ENCODE assay signal across 16 mouse cellular contexts in the genomic region with DNA sequence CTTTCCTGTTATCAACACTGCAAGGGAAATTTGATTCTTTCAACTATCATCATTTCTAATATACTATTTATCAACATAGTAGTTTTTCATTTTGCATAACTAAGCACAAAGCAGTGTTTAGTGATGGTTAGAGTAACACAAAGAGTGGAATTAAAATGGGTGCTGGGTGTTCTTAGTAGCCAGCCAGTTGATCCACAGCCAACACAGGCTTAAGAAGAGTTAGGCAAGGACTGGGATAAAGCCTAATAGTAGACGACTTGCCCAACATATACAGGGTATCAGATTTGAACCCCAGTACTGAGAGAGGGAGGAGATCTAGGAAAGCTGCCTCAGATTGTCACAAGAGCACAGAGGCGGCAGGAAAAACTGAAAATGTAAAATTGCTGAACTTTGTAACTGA.
"Had no signal": no experiment of that assay in that cellular context is flagged by ENCODE, and none has a peak within 500 bp of the region (broad histone marks: within the 10 kb centered on the region; RNA-seq: fewer than 3 reads in every experiment).

No protein-coding gene starts in this region.

- H3K4me3 ChIP-seq: neural tube, embryonic 13.5 days; neural tube, embryonic 15.5 days; stomach, embryonic 15.5 days had no signal

- DNase-seq: retina, postnatal 1 day; right cerebral cortex, adult 18-20 months; right cerebral cortex, postnatal 14 days; right cerebral cortex, postnatal 25 days; right cerebral cortex, postnatal 4 days; spleen, adult 18-20 months; thymus, adult 18-20 months; thymus, adult 2 months; thymus, postnatal 14 days; thymus, postnatal 25 days; thymus, postnatal 36 days; thymus, postnatal 4 days had no signal

- H3K4me1 ChIP-seq: neural tube, embryonic 13.5 days; neural tube, embryonic 15.5 days; stomach, embryonic 15.5 days had no signal

- H3K27me3 ChIP-seq: neural tube, embryonic 13.5 days; neural tube, embryonic 15.5 days; stomach, embryonic 15.5 days had no signal

- H3K4me2 ChIP-seq: neural tube, embryonic 13.5 days; neural tube, embryonic 15.5 days; stomach, embryonic 15.5 days had no signal

- H3K36me3 ChIP-seq: neural tube, embryonic 13.5 days; neural tube, embryonic 15.5 days; stomach, embryonic 15.5 days had no signal

- H3K27ac ChIP-seq: neural tube, embryonic 13.5 days; neural tube, embryonic 15.5 days; stomach, embryonic 15.5 days; stomach, postnatal 0 days had no signal

- H3K9me3 ChIP-seq: neural tube, embryonic 13.5 days; neural tube, embryonic 15.5 days; stomach, embryonic 15.5 days had no signal

- H3K9ac ChIP-seq: neural tube, embryonic 13.5 days; neural tube, embryonic 15.5 days; stomach, embryonic 15.5 days had no signal
